Mouse (Mus musculus) thymus, adult 2 months (tissue): Measurements from ENCODE around the gene Filip1. TPM values are rescaled to one million over a fixed set of nuclear protein-coding genes. Genes with fewer than 3 reads are reported as not detected.
"Not testable (repeated sequence)": the region's sequence is repeated elsewhere in the genome, so short reads cannot be mapped to it uniquely, and the experiment has no call there.

Experiments
- DNase-seq: peaks from one replicate; pipeline ENCODE4 v3.0.0; 2021
- H3K27ac ChIP-seq: fragments of 200-500 bp; 2 replicates; pipeline ENCODE4 v1.5.1; 2012; ENCODE audit warnings: low read length, control low read depth; ENCODE audit not compliant: control insufficient read depth, insufficient read depth
- H3K27me3 ChIP-seq: fragments of 200-500 bp; 2 replicates; pipeline ENCODE4 v1.6.1; 2012; ENCODE audit warnings: mild to moderate bottlenecking, low read length, moderate library complexity, mixed read lengths; ENCODE audit not compliant: control insufficient read depth, insufficient read depth
- H3K36me3 ChIP-seq: fragments of 200-500 bp; 2 replicates; pipeline ENCODE4 v1.6.1; 2012; ENCODE audit warnings: mild to moderate bottlenecking, low read length, moderate library complexity; ENCODE audit not compliant: control insufficient read depth, insufficient read depth
- H3K4me1 ChIP-seq: fragments of 200-500 bp; replicated peaks from 2 replicates; pipeline ENCODE4 v1.6.1; 2012; ENCODE audit warnings: low read length; ENCODE audit not compliant: control insufficient read depth, insufficient read depth
- H3K4me3 ChIP-seq: fragments of 200-500 bp; 2 replicates; pipeline ENCODE4 v1.5.1; 2012; ENCODE audit warnings: mild to moderate bottlenecking, low read length, control low read depth, moderate library complexity; ENCODE audit not compliant: control insufficient read depth, insufficient read depth
- CTCF ChIP-seq: fragments of 200-500 bp; IDR thresholded peaks from 2 replicates; pipeline ENCODE4 v1.5.1; 2012; ENCODE audit warnings: mild to moderate bottlenecking, control low read depth, low read length, moderate library complexity, borderline replicate concordance; ENCODE audit not compliant: control insufficient read depth, poor library complexity, insufficient read depth; ENCODE audit errors: extremely low read depth
- POLR2A ChIP-seq: fragments of 200-500 bp; IDR thresholded peaks from 2 replicates; pipeline ENCODE4 v1.6.1; 2012; ENCODE audit warnings: mild to moderate bottlenecking, low read length, control low read depth, moderate library complexity; ENCODE audit not compliant: control insufficient read depth, poor library complexity, insufficient read depth; ENCODE audit errors: extremely low read depth
- WGBS: fragments of 180-500 bp; shearing (Covaris S2); methylation state at CpG from one replicate; pipeline ENCODE4 v1.1.7; 2018; 5-methylcytosine and 5-hydroxymethylcytosine counted together
- polyA plus RNA-seq: library from polyadenylated mRNA; depleted of rRNA; stranded (reverse); fragments of >200 nt; gene quantifications from 2 replicates; pipeline ENCODE4 v1.2.3, GENCODE M21; 2012

The Filip1 gene
- polyA plus RNA-seq, 1 experiment, result 0.90 TPM

DNA sequence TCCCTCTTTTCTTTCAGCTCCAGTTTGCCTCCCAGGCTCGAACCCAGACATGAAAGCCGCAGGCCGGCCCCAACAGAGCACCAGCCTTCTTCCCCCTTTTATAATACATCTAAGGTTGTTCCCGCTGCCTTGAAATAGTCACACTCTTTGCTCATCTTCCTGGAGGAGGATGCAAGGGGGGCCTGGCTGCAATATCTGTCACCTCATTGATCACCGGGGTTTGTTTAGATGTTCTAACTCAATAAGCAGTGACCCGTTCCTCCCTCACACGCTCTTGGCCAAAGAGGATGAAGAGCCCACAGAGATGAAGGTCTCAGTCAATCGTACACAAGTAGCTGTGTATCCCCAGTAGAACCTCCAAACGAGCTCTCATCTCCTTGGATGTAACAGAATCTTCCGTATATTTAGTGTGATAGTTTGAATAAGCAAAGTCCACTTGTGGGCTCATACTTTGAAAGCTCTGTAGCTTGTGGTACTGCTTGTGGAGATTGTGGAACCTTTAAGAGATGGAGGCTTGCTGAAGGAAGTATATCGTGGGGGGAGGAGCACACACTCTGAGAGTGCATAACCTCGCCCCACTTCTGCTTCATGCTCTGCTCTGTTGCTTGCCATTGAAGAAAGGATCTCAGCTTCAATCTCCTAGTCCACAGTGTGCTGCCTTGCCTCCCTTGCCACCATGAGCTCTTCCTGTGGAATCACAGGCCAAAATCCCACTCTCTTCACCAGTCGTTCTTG is 24.8 kb upstream of the Filip1 start:
- no peak overlapping the region for H3K27ac ChIP-seq
- TF ChIP-seq CTCF (no peak), POLR2A (no peak)
- 86% methylated on average over 13 of the region's 13 CpGs for WGBS

DNA sequence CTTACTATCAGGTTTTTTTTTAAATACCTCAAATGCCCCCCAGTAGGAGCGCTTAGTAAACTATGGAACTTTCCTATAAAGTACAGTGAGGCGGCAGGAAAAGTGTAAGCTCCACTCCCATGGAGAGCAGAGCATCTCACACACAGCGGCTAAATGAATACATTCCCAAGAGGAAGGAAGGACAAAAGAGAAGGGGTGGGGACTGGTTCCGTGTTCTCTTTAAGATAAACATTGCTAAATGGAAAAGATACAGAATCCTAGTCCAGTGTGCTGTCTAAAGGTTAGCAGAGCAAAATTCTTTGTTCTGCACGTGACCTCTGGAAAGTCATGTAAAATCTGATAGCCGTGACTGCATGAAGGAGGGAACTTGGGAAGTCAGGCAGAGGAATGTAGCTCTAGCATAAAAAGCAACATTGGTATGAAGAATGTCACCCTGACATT is 13.9 kb upstream of the Filip1 start:
- H3K36me3 ChIP-seq, result no peaks in the 10 kb centered on the region
- 89% methylated on average over 6 of the region's 6 CpGs for WGBS
- no peak for DNase-seq
- H3K27ac ChIP-seq, result no peak overlapping the region
- H3K4me1 ChIP-seq, result no peaks in the 10 kb centered on the region
- no peaks in the 10 kb centered on the region for H3K27me3 ChIP-seq
- TF ChIP-seq POLR2A (no peak), CTCF (no peak)
- H3K4me3 ChIP-seq, result no peak overlapping the region

More for the DNA sequence above, 24.8 kb upstream of the Filip1 start:
- Histone ChIP-seq H3K4me1 (no peaks in the 10 kb centered on the region), H3K27me3 (no peaks in the 10 kb centered on the region), H3K4me3 (no peak overlapping the region), H3K36me3 (no peaks in the 10 kb centered on the region)
- DNase-seq, result no peak

DNA sequence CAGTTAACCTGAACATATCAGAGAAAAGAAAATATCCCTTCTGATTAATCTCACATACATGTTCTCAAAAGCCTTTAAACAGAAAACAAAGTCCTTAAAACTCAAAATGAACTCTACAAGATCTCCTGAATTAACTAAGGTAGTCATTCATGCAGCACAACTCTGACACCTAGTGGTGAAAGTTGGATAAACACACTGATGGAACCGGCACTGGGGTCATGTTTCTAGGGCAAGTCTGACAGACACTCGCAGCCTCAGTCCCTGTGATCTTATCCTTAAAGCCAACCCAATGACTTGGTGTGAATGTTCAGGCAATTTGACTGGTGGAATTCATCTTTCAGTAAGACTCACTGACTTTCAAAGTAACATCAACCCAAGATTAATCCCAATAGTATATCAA is 13.4 kb upstream of the Filip1 start:
- no peak overlapping the region for H3K4me3 ChIP-seq
- no peak overlapping the region for H3K27ac ChIP-seq
- 3% methylated on average over 2 of the region's 2 CpGs for WGBS
- no peaks in the 10 kb centered on the region for H3K4me1 ChIP-seq
- H3K36me3 ChIP-seq, result no peaks in the 10 kb centered on the region
- DNase-seq, result peak; percentile 65
- no peak for TF ChIP-seq POLR2A
- TF ChIP-seq CTCF, result no peak
- H3K27me3 ChIP-seq, result no peaks in the 10 kb centered on the region

DNA sequence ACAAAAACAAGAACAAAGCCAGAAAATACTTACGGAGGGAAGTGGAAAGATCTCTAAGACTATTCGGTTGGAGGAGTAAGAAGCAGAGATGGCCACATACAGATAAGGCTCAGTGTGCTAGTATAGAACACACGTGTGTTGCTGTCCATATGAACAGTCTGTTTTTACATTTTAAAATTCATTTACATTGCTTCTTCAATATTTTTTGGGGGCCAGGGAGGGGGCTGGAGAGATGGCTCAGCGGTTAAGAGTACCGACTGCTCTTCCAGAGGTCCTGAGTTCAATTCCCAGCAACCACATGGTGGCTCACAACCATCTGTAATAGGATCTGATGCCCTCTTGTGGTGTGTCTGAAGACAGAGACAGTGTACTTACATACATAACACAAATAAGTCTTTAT is 12.7 kb upstream of the Filip1 start:
- not testable (repeated sequence) for H3K27ac ChIP-seq, DNase-seq, H3K4me1 ChIP-seq, H3K27me3 ChIP-seq, H3K4me3 ChIP-seq, H3K36me3 ChIP-seq
- 97% methylated on average over 5 of the region's 5 CpGs for WGBS

DNA sequence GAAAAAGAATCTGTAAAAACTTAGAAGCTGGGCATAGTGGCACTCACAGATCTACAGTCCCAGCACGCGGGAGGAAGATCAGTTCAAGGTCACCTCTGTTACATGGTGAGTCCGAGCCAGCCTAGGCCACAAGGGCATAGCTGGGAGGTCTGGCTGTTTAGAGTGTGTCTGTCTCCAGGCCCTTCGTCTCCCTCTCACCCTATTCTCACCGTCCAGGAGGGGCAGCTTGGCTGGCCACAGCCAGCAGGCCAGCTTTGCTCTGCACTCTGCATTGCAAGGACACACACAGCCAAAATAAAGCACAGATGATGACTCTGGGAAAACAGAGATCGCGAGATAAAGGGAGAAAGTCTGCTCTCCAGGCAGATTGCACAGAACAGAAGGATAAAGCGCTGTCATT is 10.2 kb upstream of the Filip1 start:
- no peak overlapping the region for H3K27ac ChIP-seq
- TF ChIP-seq CTCF, result no peak
- TF ChIP-seq POLR2A, result no peak
- no peaks in the 10 kb centered on the region for H3K27me3 ChIP-seq
- H3K4me1 ChIP-seq, result no peaks in the 10 kb centered on the region
- WGBS, result 94% methylated on average over 8 of the region's 8 CpGs
- DNase-seq, result no peak
- H3K36me3 ChIP-seq, result no peaks in the 10 kb centered on the region
- no peak overlapping the region for H3K4me3 ChIP-seq

DNA sequence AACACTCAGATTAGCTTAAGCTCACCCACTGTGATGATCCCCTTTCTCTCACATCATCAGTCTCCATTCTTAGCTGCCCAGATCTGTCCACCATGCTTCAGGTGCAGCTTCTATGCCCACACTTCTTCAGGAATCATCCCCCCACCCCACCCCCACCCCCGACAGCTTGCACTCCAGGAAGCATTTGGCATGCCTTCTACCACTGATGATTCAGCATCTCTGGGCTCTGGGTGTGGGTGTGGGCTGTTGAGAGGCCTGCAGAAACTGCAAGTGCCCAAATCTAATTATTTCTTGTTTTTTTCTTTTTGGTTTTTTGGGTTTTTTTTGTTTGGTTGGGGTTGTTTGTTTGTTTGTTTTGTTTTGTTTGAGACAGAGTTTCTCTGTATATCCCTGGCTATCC is 9.0 kb upstream of the Filip1 start:
- TF ChIP-seq POLR2A (no peak), CTCF (no peak)
- 9% methylated on average over 1 of the region's 1 CpGs for WGBS
- no peaks in the 10 kb centered on the region for H3K4me1 ChIP-seq
- no peak for DNase-seq
- no peak overlapping the region for H3K27ac ChIP-seq
- H3K27me3 ChIP-seq, result no peaks in the 10 kb centered on the region
- no peak overlapping the region for H3K4me3 ChIP-seq
- H3K36me3 ChIP-seq, result no peaks in the 10 kb centered on the region

DNA sequence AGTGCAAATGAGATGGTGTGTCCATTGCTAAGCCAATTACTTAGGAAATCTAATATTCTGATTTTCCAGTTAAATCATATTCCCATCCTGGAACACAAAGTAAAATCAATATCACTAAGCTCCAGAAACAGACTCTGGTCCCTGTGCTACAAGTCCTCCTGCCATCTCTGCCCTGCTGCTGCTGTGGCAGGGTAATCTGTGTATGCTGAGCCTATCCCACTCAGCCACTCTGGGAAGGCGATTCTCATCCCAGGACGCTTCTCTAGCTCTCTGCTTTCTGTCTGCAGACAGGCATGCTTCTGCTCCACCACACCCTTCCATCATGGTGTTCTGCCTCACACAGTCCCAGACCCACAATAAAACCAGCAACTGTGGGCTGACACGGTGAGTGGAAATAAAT is 7.8 kb upstream of the Filip1 start:
- Histone ChIP-seq H3K27ac (no peak overlapping the region), H3K4me1 (no peaks in the 10 kb centered on the region), H3K27me3 (no peaks in the 10 kb centered on the region), H3K4me3 (no peak overlapping the region), H3K36me3 (no peaks in the 10 kb centered on the region)
- TF ChIP-seq POLR2A, result no peak
- TF ChIP-seq CTCF, result no peak
- DNase-seq, result no peak
- 62% methylated on average over 3 of the region's 3 CpGs for WGBS
